Mouse (Mus musculus) forebrain, embryonic 16.5 days (tissue): Measurements from ENCODE around the gene Acox3. TPM values are rescaled to one million over a fixed set of nuclear protein-coding genes. Genes with fewer than 3 reads are reported as not detected.

Source experiments
- ATAC-seq: fragments of 200-750 bp; cut with Nextera tagmentation; 2 replicates; pipeline ENCODE4 v1.8.0; 2017; ENCODE audit warnings: mild to moderate bottlenecking, moderate library complexity
- H3K27ac ChIP-seq: fragments of 300-500 bp; sonication (generic); 2 replicates; pipeline ENCODE4 v1.5.1; 2014; ENCODE audit warnings: low read length, control low read depth
- H3K27me3 ChIP-seq: fragments of 300-500 bp; sonication (generic); replicated peaks from 2 replicates; pipeline ENCODE4 v1.6.1; 2014; ENCODE audit warnings: low read length; ENCODE audit not compliant: control insufficient read depth, insufficient read depth
- H3K36me3 ChIP-seq: fragments of 300-500 bp; sonication (generic); 2 replicates; pipeline ENCODE4 v1.6.1; 2014; ENCODE audit not compliant: control insufficient read depth, insufficient read depth
- H3K4me1 ChIP-seq: fragments of 300-500 bp; sonication (generic); replicated peaks from 2 replicates; pipeline ENCODE4 v1.6.1; 2014; ENCODE audit warnings: low read length; ENCODE audit not compliant: control insufficient read depth, insufficient read depth
- H3K4me2 ChIP-seq: fragments of 300-500 bp; sonication (generic); 2 replicates; pipeline ENCODE4 v1.6.1; 2014; ENCODE audit warnings: mild to moderate bottlenecking, low read length, control low read depth
- H3K4me3 ChIP-seq: fragments of 300-500 bp; sonication (generic); replicated peaks from 2 replicates; pipeline ENCODE4 v1.5.1; 2014; ENCODE audit warnings: mild to moderate bottlenecking, low read length, control low read depth
- H3K9ac ChIP-seq: fragments of 300-500 bp; sonication (generic); replicated peaks from 2 replicates; pipeline ENCODE4 v1.6.1; 2014; ENCODE audit warnings: low read depth, low read length, control low read depth
- H3K9me3 ChIP-seq: fragments of 300-500 bp; sonication (generic); 2 replicates; pipeline ENCODE4 v1.6.1; 2016; ENCODE audit warnings: low read length; ENCODE audit not compliant: control insufficient read depth
- WGBS: fragments of 180-500 bp; shearing (Covaris S2); extraction: QIAGEN DNeasy Blood & Tissue Kit; methylation state at CpG from one replicate; pipeline ENCODE4 v1.1.7; 2014; 5-methylcytosine and 5-hydroxymethylcytosine counted together
- polyA plus RNA-seq: library from polyadenylated mRNA; unstranded; fragments of >200 nt; fragmentation: Nextera tagmentation; extraction: Ambion mirVana; gene quantifications from 2 replicates; pipeline ENCODE4 v1.2.1, GENCODE M21; 2015

Acox3 gene
- polyA plus RNA-seq, 1 experiment from 2014 or later, result 15.9 TPM

- Histone ChIP-seq H3K9me3 (no peaks in the 10 kb centered on the region), H3K27me3 (no peaks in the 10 kb centered on the region), H3K4me1 (no peaks in the 10 kb centered on the region), H3K27ac (no peak overlapping the region), H3K4me2 (no peak overlapping the region), H3K36me3 (peaks cover 2% of the 10 kb centered on the region; the same call in 1 of the 2 replicates), H3K9ac (no peak overlapping the region), H3K4me3 (no peak overlapping the region)
- no peak for ATAC-seq
- WGBS, result 86% methylated on average over 4 of the region's 4 CpGs
Observed at GRCm38 (mm10) chr5:35552838-35553539, 29.9 kb upstream of the Acox3 start.

GRCm38 (mm10) chr5:35556393-35556792 is 26.4 kb upstream of the Acox3 start:
- H3K4me1 ChIP-seq, result no peaks in the 10 kb centered on the region
- ATAC-seq, result no peak
- H3K9me3 ChIP-seq, result no peaks in the 10 kb centered on the region
- no peak overlapping the region for H3K4me3 ChIP-seq
- no peak overlapping the region for H3K27ac ChIP-seq
- no peak overlapping the region for H3K4me2 ChIP-seq
- peaks cover 10% of the 10 kb centered on the region for H3K36me3 ChIP-seq
- H3K9ac ChIP-seq, result no peak overlapping the region
- no peaks in the 10 kb centered on the region for H3K27me3 ChIP-seq
- 86% methylated on average over 7 of the region's 7 CpGs for WGBS

- Histone ChIP-seq H3K9ac (no peak overlapping the region), H3K4me1 (no peaks in the 10 kb centered on the region), H3K4me2 (no peak overlapping the region), H3K9me3 (no peaks in the 10 kb centered on the region), H3K27ac (no peak overlapping the region), H3K27me3 (no peaks in the 10 kb centered on the region), H3K36me3 (peaks cover 21% of the 10 kb centered on the region), H3K4me3 (no peak overlapping the region)
- ATAC-seq, result no peak
- 59% methylated on average over 13 of the region's 13 CpGs for whole genome bisulfite sequencing
Observed at GRCm38 (mm10) chr5:35557946-35558621, 24.8 kb upstream of the Acox3 start.

GRCm38 (mm10) chr5:35559447-35559846 is 23.4 kb upstream of the Acox3 start:
- H3K27ac ChIP-seq, result no peak overlapping the region
- WGBS, result 84% methylated on average over 8 of the region's 8 CpGs
- H3K9ac ChIP-seq, result no peak overlapping the region
- H3K9me3 ChIP-seq, result no peaks in the 10 kb centered on the region
- H3K4me3 ChIP-seq, result no peak overlapping the region
- no peaks in the 10 kb centered on the region for H3K27me3 ChIP-seq
- no peak for ATAC-seq
- H3K4me1 ChIP-seq, result no peaks in the 10 kb centered on the region
- H3K36me3 ChIP-seq, result peaks cover 26% of the 10 kb centered on the region
- H3K4me2 ChIP-seq, result no peak overlapping the region

- Histone ChIP-seq H3K27me3 (no peaks in the 10 kb centered on the region), H3K9ac (no peak overlapping the region), H3K4me2 (no peak overlapping the region), H3K4me1 (no peaks in the 10 kb centered on the region), H3K36me3 (peaks cover 29% of the 10 kb centered on the region), H3K4me3 (no peak overlapping the region), H3K9me3 (no peaks in the 10 kb centered on the region), H3K27ac (no peak overlapping the region)
- no peak for ATAC-seq
- 92% methylated on average over 2 of the region's 2 CpGs for WGBS
Observed at GRCm38 (mm10) chr5:35562616-35563015, 20.2 kb upstream of the Acox3 start.

- 0% methylated on average over 1 of the region's 1 CpGs for WGBS
- H3K36me3 ChIP-seq, result peaks cover 34% of the 10 kb centered on the region
- no peak for ATAC-seq
Observed at GRCm38 (mm10) chr5:35563449-35563848, 19.4 kb upstream of the Acox3 start.

GRCm38 (mm10) chr5:35565217-35565616 is 17.6 kb upstream of the Acox3 start:
- Histone ChIP-seq H3K36me3 (peaks cover 39% of the 10 kb centered on the region), H3K4me2 (no peak overlapping the region), H3K27me3 (no peaks in the 10 kb centered on the region), H3K9me3 (no peaks in the 10 kb centered on the region), H3K9ac (no peak overlapping the region), H3K4me3 (no peak overlapping the region), H3K4me1 (no peaks in the 10 kb centered on the region), H3K27ac (no peak overlapping the region)
- no peak for ATAC-seq
- 93% methylated on average over 9 of the region's 9 CpGs for WGBS

More at GRCm38 (mm10) chr5:35563449-35563848, 19.4 kb upstream of the Acox3 start:
- no peak overlapping the region for H3K4me3 ChIP-seq
- no peak overlapping the region for H3K4me2 ChIP-seq
- H3K9ac ChIP-seq, result no peak overlapping the region
- H3K4me1 ChIP-seq, result no peaks in the 10 kb centered on the region
- H3K27ac ChIP-seq, result no peak overlapping the region
- no peaks in the 10 kb centered on the region for H3K27me3 ChIP-seq
- H3K9me3 ChIP-seq, result no peaks in the 10 kb centered on the region

GRCm38 (mm10) chr5:35566632-35567031 is 16.2 kb upstream of the Acox3 start:
- no peak for ATAC-seq
- Histone ChIP-seq H3K4me2 (no peak overlapping the region), H3K4me3 (no peak overlapping the region), H3K27ac (no peak overlapping the region), H3K4me1 (no peaks in the 10 kb centered on the region), H3K9ac (no peak overlapping the region), H3K9me3 (no peaks in the 10 kb centered on the region), H3K36me3 (peaks cover 38% of the 10 kb centered on the region), H3K27me3 (no peaks in the 10 kb centered on the region)
- WGBS, result 88% methylated on average over 4 of the region's 4 CpGs

- Histone ChIP-seq H3K9me3 (no peaks in the 10 kb centered on the region), H3K27me3 (no peaks in the 10 kb centered on the region), H3K27ac (no peak overlapping the region), H3K4me2 (no peak overlapping the region), H3K9ac (no peak overlapping the region), H3K4me3 (no peak overlapping the region), H3K4me1 (peaks cover 13% of the 10 kb centered on the region), H3K36me3 (peaks cover 22% of the 10 kb centered on the region)
- ATAC-seq, result no peak
- 93% methylated on average over 6 of the region's 6 CpGs for WGBS
Observed at GRCm38 (mm10) chr5:35571546-35571945, 11.3 kb upstream of the Acox3 start.
